Mouse (Mus musculus) skeletal muscle tissue, adult 2 months (tissue): ENCODE measurements at regions not wholly inside any gene's neighbourhood (a gene's known extent, or its start where the extent isn't known, plus 50 kb on each side); places are given as distances from the start of the nearest gene placed in this dataset.
"Not testable (repeated sequence)": the region's sequence is repeated elsewhere in the genome, so short reads cannot be mapped to it uniquely, and the experiment has no call there.

ENCODE experiments used
- DNase-seq: peaks from one replicate; pipeline ENCODE4 v3.0.0-alpha.2; 2012; ENCODE audit warnings: low read depth, low spot score

DNA sequence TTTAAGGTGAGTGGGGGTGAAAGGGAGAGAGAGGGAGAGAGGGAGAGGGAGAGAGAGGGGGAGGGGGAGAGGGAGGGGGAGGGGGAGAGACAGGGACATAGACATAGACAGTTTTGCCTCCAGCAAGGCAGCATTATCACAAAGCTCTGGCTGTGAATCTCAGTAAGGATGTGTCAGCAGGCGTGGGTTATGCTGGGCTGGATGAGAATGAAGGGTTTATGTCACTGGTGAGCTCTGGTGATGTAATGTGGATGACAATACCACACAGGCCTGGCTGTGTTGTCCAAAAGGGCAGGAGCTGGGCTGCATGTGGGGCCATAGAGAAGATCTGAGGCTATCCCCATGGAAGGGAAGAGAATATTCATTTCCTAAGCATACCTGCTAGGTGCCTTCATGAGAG is 282.0 kb downstream of the 4933412E24Rik start:
- no peak for DNase-seq

DNA sequence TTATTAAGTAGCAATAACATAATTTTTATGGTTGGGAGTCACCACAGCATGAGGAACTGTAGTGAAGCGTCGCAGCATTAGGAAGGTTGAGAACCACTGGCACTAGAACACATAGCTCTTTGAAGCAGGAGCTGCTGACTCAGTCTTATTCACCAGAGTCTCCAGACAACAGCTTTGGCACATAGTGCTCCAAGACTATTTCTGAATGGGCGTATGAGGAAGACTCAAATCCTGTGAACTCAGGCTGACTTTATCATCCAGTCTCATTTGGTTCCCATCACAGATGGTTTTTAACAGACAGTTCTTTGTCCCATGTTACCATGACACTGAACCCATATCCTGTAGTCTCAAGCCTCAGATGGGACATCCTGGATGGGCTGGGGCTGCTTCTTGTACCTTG is 282.5 kb downstream of the 4933412E24Rik start:
- DNase-seq = no peak

DNA sequence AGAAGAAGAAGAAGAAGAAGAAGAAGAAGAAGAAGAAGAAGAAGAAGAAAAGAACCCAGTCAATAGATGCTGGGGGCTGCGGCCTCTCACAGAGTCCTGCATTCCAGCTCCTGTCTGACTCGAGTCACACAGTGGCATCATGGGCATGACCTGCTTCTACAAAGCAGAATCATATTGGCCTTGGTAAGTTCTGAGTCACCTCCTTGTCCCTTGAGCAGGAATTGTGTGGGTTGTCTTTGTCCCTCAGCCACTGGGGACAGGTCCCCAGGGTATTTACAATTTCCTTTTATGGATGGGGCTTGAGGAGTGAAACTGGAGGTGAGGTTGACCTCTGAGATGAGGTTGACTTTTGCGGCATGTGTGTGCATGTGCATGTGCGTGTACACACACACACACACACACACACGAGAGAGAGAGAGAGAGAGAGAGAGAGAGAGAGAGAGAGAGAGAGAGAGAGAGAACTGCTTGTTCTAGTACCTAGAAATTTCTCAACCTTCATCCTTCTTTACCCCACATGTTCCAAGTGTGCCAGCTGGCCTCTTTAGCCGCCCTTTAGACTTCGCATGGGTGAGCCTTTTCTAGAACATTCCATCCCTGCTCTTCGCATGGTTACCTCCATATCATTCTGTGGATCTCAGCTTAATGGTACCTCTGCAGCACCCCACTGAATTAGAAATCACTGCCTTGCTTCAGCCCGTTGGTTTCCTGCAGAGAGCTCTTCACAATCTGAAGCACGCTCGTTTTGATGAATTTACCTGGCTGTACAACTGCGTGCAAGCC is 283.2 kb downstream of the 4933412E24Rik start:
- DNase-seq = no peak

DNA sequence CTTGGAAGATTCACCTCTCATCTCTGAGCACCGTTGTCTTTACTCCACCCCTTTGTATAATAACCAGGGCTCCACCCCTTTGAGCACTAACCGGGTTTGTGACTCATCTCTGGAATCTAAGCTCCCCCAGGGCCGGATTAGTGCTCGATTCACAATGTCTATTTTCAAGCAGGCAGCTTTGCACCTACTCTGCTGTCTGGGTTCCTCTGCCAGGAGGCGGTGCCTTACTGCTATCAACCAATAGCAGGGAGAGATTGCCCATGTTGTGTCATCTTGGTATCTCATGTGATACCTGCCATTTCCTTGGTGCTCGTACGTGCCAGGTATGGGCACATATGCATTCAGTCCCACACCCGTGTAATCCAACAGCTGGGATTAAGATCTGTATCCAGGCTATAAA is 285.3 kb downstream of the 4933412E24Rik start:
- DNase-seq = no peak

DNA sequence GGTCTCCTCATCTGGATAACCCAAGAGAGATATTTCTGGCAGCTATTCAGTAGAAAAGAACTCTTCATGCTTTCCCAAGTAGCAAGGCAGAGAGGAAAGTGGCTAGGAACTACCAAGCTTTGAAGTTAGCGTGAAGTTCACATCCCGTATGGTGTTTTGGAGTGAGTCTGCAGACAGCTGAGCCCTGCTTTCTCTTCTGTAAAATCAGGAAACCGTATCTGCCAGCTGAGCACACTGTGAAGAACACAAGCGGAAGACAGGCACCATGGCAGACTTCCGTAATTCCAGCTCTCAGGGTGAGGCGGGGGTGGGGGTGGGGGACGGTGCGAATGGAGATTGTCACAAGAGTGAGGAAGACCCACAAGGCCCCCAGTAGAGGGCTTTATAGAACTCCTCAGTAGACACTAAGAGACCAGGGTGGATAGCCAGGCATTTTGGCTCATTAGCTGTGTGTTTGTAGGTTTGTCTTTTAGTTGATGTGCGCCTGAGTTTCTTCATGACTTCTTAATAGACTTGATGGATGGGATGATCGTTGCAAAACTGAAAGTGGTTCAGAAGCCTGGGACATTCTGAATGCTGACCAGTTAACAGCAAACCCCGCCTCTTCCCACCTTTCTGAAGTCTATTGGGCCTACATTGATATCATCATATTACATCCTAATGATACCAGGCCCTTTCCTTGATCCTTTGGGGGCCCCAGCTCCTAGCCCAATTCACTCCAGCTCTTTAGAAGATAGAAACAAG is 287.4 kb downstream of the 4933412E24Rik start:
- DNase-seq = no peak

DNA sequence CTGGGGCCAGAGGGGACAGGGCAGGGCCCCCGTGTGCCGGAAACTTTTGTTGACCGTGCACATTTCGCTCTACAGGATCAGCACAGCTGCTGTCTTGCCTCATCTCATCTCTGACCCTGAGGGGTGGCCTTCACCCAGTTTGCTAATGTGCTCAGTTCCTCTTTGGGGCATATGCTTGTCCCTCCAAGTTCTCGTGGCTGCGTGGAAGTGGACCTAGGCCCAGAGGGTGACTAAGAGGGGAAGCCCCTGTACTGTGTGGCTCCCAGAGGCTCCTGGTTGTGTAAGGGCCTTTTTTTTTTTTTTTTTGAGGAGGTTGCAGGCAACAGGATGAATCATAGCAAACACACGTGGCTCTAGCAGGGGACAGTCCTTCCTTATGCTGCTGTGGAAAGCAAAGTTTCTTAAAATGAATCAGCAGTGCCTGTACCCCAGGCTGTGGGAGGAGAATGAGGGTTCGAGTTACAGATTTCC is 288.2 kb downstream of the 4933412E24Rik start:
- DNase-seq = peak; percentile 91

DNA sequence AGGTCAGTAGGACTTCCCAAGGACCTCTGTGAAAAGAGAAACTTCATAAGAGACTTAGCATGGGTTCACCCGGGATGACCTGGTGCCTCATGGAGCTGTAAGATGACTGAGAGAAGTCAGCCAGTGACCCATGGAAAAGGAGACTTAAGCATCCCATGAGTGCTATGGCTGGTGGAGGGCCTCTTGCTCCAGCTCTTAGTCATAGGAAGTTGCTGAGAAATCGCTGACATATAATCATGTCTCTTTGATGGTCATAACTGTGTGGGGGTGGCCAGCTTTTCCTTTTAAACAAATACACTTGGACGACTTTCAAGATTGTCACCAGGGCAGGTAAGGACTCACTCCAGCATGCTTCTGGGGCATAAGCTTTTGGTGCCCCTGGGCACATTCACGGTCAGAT is 290.5 kb downstream of the 4933412E24Rik start:
- no peak for DNase-seq

DNA sequence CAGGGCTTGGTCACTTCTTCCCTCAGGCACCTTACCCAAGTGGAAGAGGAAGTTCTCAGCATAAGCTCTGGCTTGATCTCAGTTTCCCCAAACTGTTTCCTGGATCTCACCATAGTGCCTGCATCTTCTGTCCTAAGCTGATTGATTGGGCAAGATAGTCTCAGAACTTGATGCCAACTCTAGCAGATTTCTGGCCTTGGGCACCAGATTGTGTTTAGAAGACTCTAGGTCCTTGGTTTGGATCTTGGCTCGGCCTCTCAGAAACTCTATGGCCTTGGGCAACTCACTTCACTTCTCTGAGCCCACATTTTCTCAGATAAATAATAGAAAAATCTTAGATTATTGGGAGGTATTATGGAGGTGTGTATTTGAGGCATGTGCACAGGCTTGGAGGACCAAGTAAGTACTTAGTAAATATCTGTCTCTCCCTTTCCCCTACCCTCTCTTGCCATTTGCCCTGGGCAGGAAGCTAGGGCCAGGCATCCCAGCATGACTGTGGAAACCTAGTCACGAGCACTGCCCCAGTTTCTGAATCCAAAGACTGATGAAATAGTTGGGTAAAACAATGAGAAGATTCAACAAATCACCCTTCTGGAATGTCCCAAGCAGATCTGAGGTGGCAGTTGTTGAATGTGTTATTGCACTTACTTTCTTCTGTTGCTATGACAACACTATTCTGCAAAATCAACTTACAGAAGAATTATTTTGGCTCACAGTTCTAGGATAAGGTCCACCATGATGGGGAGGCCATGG is 293.6 kb downstream of the 4933412E24Rik start:
- no peak for DNase-seq

DNA sequence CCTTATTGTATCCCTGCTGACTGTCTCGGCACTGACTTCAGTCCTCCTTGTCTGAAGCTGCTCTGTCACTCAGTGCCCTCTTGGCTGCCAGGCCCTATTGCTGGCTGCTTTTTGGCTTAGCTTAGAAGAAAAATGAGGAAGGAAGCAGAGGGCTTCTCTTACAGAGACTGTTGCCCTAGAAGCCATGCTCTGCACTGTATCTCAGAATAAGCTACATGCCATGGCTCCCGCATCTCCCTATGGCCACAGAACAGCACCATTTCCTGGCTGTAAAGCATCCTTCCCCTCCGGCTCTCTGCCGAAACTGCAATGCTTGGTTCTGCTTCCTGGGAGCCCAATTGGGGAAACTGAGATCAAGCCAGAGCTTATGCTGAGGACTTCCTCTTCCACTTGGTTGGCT is 295.0 kb downstream of the 4933412E24Rik start:
- no peak for DNase-seq

DNA sequence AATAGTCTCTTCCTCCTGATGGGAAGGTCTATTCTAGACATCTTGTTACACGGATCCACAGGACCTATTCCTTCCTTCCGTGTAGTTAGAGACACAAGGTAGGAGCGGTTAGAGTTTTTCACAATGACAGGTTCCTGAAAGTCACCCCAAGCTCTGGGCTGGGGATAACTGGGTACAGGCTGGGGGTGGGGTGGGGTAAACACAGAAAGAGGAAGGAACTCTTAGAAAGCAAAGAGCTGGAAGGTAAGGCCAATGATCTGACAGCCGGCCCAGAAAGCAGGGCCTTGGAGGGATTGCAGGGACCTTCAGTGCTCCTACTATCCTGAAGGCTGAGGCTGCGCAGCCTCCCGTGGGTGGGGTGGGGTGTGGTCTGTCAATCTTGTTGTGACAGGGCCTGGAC is 295.4 kb downstream of the 4933412E24Rik start:
- DNase-seq = no peak

DNA sequence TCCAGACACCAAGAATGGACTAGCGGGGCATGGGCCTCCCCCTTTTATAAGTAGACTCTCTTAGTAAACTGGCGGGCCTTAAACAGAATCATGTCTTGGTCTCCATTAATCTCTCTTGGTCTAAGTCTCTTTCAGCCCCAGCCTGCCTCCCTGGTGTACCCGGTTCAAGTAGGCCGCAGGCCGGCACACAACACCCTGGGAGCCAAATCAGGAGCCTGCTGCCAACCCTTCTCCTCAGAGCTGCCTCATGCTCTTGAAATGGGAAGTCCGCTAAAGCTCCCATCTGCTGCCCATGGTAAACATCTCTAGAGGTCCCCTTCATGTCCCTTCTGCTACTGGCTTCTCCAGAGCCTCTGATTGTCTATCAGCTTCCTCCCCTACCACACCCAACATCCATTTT is 296.3 kb downstream of the 4933412E24Rik start:
- no peak for DNase-seq

DNA sequence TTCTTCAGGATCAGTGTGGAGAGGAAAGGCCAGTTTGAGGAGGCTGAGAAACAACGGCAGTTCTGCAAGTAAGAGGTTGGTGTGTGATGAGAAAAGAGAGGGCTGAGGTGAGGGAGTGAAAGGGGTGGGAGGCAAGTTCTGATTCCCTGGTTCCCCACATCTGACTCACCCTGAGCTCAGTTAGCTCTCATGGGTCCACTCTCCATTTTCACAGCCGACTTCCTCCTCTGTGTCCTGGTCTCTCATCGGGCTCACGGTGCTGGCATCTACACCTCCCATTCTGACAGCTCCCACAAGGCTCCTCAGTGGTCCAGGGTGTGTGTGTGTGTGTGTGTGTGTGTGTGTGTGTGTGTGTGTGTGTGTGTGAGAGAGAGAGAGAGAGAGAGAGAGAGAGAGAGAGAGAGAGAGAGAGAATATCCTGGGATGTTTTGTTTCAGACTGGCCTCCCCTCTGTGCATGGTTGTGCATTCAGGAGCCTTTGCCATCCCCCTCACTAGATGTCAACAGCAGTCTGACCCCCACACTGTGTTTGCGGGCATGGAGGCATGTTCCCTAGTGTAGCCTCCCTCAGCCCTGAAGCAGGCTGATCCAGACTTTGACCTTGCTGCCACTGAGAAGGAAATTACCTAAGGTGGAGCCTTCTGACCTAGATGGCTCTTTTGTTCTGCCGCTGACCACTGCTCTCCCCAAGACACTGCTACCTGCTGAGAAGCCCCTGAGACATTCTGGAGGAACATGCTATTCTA is 296.9 kb downstream of the 4933412E24Rik start:
- DNase-seq = not testable (repeated sequence)

DNA sequence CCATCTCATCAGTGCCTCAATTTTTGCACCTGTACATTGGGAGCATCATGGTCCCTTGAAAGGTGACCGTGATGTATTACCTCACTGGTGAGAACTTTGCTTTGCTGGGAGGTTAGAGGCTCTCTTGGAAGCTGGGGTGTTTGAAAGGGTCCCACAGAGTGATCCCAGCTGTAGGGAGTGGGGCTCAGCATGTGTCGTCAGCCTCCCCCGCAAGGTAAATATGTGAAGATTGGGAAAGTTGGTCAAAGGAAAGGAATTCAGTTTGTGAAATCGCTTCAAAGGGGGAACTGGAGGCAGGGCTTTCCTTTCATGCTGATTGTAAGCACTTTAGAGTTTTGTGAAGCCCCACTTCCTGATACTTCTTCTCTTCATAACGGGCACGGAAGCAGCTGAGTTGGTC is 299.5 kb downstream of the 4933412E24Rik start:
- DNase-seq = no peak

DNA sequence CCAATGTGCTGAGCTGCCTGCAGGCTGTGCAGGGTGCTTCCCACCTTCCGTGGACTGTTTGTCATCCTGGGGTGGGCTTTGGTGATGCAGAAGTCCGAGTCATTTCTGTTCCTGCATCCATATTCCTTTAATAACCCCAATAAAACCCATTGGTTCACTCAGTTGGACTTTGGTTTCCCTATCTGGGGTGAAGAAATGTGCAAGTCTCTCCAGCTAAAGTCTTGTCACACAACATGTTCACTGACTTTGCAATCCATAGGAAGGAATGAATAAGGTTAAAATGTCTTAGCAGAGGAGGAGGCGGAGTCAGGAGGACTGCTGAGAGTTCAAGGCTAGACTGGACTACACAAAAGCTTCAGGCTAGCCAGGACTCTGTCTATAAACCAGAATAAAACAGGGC is 300.5 kb downstream of the 4933412E24Rik start:
- DNase-seq = no peak

DNA sequence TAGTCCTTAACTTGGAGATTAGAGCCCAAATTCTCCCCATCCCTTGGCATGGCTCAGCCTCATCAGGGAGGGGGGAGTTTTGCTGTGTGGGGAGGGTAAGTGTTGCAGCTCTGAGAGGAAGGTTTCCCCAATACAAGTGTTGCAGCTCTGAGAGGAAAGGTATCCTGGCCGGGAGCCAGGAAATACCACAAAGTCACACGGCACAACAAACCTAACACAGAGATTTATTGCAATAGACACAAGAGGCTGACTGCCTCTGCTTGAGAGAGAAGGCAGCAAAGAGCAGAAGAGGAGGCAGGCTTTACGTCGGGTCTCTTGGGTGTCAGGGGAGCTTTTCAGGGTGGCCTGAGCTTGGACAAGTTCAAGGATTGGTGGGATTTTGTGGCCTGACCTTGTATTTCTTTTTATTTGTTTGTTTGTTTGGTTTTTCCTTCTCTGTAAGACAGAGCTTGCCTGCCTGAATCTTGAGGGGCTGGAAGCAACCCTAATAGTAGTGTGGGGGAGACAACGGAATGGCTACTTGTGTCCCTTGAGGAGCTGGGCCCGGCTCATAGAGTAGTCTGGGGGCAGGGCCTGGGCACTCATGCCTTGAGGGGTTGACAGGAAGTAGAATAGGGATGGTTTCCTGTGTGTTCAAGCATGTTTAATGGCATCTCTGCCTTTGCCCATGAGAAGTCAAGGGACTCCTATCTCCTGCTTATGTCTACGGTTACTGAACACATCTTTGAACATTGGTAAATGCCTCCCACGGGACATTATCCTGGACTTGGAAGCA is 302.3 kb downstream of the 4933412E24Rik start:
- DNase-seq = no peak

DNA sequence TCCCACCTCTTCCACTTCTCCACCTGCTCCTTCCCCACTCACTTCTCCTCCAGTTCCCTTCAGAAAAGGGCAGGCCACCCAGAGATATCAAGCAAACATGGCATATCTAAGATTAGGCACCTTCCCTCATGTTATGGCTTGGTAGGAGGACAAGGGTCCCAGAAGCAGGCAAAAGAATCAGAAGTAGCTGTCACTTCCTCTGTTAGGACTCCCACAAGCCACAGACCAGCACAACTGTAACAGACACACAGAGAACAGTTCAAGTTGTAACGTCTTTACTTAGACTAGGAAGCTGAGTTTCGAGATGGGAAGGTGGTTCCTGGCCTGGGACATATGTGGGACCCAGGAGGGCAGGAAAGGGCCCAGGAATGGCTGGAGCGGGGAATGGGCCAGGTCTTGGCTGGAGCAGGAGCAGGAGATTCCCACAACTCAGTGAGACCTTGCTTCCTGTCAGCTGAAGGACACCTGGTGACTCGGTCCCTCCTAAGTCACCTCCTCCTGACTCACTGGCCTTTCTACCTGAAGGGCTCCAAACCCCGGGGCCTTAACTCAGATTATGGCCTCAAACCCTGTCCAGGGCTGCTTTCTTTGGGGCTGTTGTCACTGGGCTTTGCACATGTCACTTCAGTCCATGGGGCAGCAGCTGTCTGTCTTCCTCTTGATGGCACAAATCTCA is 304.2 kb downstream of the 4933412E24Rik start:
- DNase-seq = no peak

DNA sequence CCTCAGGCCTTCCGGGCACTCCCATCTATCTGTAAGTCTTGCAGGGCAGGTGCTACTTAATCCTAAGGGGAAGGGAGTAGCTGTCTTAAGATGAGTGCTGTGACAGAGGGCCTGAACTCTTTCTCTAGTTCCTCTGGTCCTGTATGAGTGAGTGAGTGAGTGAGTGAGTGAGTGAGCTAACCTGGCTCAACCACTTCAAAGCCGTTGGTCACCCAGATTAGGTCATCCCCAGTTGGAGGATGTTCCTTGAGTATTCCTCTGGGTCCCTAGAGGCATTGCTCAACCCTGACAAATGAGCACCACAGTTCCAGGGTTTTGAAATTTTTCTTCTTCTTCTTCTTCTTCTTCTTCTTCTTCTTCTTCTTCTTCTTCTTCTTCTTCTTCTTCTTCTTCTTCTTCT is 306.5 kb downstream of the 4933412E24Rik start:
- no peak for DNase-seq

DNA sequence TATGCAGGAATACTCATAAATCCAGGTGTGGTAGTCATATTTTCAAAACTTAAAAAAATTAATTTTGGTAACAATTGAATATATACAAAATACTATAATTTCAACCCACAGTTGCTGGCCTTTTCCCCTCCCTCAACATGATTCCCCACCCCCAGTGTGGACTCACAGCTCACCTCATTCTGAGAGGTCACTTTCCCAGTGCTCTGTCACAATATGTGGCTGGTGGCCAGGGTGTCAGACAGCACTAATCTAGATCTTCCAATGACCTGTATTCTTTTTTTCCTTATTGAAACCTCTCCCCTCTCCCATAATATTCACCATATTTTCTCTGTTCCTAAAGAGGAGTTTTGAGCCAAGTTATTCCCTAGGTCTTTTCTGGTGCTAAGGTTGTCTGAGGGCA is 308.0 kb downstream of the 4933412E24Rik start:
- DNase-seq = no peak

DNA sequence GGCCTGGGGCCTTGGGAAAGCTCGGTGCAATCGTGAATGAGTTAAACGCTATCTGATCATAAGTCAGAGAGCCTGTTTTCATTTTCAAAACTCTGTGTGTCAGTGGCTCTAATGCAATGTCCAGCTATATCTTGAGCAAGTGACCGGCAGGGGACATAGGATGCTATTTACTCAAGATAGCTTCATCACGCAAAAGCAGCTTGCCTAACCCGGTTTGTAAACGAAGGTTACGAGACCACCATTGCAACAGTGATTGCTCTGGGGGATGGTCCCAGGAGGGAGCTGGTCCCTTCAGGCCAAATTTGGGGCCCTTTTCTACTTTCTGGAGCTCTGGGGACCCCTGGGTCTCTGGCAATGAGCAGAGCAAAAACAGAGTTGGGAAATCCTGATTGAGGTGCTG is 309.3 kb downstream of the 4933412E24Rik start:
- DNase-seq = no peak
